Mouse (Mus musculus) heart, postnatal 0 days (tissue): ENCODE results near the gene Spry2.

ENCODE experiments used
- CTCF ChIP-seq: IDR thresholded peaks from 2 replicates; pipeline ENCODE4 v1.5.1; 2016; ENCODE audit warnings: antibody characterized with exemption, control low read depth, low read depth
- EP300 ChIP-seq: IDR thresholded peaks from 2 replicates; pipeline ENCODE4 v1.6.1; 2016; ENCODE audit warnings: antibody characterized with exemption, low read depth

- TF ChIP-seq CTCF (no peak), EP300 (no peak)
Measured at GRCm38 (mm10) chr14:105897569-105898101, 1.0 kb upstream of the Spry2 start.
